Mouse (Mus musculus): ENCODE results near the gene Zc3h4.
"Not testable (repeated sequence)": the region's sequence is repeated elsewhere in the genome, so short reads cannot be mapped to it uniquely, and the experiment has no call there.

The Zc3h4 gene

DNA sequence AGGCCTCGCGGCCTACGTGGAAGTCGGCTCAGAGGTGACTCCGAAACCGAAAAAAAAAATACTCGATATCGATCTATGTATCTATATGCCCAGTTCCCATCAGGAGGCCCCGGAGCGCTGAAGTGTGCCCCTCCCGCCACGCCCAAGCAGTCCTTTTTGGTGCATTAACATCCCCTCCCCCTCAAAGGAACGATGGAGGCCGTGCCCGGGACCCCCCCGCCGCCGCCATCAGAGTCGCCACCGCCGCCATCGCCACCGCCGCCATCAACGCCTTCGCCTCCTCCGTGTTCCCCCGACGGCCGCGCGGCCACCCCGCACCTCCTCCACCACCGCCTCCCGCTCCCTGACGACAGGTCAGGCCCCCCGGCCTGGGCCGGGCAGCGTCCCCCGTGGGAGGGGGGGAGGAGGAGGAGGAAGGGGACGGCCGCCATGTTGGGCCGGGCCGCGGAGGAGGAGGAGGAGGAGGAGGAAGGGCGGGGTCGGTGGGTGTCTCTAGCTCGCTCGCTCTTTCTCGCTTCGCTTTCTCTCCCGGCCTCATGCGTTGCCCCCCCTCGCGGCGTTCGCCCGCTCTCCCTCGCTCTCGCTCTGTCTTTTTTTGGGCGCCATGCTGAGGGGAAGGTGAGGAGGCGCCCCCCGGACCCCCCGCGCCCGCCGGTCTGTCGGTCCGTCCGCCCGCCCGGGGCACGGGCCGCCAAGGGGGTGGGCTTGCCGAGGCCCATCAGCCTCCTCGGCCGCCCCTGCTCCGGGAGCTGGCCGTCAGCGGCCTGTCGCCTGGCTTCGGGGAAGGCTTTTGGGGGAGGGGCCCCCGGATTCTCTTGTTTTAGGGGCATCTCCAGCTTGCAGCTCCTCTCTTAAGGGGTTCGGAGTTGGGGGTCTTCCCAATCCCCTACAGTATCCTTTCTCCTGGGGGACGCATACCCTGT lies at the start of gene Zc3h4:
TSS of gene Zc3h4 (plus strand) at position 222 of the 923 bp plus-strand sequence.
- peak; percentile 91 for DNase-seq

DNA sequence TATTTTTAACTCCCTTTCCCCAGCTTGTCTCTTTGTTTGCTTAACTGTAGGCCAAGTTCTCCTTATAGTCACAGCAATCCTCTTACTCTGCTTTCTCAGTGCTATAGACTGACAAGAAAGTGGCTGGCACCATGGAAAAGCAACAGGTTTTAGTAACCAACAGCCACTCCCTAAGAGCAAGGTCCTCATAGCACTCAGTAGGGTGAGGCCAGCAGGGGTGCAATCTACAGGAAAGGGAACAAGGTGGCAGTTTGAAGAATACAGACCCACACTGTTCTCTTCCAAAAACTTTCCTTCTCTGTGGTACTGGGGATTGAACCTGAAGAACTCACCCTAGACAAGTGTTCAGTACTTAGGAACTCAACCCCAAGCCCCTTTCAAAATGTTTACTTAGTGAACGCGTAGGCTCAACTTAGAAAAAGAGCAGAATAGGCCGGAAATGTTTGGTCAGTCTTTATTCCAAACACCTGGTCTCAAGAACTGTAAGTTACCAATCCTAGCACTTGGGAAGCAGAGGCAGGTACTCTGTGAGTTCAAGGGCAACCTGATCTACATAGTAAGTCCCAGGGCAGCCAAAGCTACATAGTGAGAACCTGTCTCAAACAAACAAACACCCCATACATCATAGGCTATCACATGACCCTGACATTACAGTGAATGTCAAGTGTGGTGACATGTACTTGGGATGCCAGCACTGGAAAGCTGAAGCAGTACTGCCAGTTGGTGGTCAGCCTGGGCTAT lies 44.7 kb upstream of the Zc3h4 start:
- no peak for DNase-seq

DNA sequence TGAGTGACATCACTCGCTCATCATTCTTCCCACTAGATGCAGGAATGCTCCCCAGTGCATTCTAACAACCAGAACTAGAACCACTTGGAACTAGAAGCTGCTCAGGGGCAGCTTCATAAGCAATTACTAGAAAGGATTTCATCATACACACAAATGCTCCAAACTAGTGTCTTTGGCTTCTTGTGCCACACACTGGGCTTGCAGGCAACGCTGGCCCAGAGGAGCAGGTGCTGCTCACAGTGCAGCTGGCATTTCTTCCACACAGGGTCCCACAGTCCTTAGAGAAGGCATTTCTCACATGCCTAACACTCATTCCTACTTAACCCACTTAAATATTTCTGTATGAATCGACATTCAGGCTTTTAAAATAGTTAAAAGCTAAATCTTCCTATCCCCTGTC lies 43.1 kb upstream of the Zc3h4 start:
- DNase-seq = no peak

DNA sequence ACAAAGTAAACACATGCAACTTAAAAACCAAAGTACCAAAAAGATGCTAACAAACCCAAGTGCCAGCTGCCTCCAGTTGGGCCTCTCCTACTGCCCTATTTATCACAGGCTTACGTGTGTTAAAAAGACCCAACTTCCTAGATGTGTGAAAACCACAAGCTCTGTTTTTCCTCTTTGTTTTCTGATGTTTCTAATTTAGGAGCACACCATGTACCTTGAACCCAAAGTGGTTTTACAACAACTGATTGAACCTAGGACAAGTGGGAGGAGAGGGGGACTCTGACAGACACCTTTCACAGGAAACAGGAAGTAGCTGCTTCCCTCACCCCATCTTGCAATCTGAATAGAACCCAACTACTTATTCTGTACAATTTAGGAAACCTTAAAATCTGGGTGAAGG lies 36.4 kb upstream of the Zc3h4 start:
- DNase-seq = no peak

DNA sequence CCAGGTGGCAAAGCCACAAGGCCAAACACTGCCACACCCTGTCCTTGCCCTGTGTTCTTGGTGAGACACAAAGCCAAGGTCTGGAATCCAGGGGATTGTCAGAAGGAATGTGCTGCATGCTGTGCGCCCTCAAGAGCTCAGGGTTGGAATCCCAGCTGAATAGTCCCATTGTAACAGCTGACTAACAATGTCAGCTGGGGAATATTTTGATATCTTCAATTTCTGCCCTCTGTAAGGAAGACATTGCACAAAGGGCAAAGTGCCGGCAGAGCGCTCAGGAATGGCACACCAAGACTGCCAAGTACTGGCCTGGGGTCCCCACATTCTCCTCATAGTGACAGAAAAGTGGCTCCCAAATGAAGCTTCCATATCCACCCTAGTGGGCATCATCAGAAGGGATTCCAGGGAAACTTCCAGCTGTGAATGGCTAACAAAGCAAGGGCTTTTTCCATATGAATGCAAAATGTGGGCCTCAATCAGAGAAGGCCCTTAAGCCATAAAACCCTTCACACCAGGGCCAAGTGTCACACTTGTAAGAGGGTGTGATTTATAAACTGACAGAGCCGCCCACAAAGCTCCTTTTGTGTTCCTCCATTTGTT lies 35.7 kb upstream of the Zc3h4 start:
- DNase-seq = no peak

DNA sequence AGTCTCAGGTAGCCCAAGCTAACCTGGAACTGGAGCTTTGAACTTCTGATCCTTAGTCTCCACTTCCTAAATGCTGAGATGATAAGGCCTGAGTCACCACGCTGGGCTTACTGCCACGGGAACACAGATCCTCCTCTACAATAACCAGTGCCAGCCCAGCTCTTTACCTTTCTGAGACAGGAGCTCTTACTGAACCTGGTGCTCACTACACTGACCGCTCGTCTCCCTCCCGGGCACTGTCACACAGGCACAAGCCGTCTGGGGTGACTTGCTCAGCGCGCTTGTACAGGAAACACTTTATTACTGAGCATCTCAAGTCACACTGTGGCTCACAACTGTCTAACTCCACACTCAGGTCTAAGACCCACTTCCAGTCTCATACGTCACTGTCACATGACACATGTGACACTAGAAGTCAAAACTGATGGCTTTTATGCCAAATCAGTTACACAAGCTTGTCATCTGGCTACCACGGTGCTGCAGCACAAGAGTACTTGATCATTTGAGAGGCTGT lies 34.5 kb upstream of the Zc3h4 start:
- no peak for DNase-seq

DNA sequence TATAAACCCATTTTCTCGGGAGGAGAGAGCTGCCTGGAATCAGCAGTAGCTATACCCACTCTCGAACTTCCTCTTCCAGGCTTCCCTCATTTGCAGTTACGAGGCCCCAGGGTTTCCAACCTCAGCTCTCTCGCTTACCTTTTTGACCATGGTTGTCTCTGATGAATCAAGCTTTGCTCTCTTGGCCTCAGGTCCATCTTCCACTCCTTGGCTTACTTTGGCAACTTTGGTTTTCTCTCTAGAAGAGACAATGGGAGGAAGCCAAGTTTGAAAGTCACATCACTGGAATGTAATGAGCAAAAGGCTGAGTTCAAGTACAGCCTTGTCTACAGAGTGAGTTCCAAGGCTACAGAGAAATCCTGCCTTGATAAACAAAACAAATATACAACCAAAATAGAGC lies 34.0 kb upstream of the Zc3h4 start:
- DNase-seq = no peak

DNA sequence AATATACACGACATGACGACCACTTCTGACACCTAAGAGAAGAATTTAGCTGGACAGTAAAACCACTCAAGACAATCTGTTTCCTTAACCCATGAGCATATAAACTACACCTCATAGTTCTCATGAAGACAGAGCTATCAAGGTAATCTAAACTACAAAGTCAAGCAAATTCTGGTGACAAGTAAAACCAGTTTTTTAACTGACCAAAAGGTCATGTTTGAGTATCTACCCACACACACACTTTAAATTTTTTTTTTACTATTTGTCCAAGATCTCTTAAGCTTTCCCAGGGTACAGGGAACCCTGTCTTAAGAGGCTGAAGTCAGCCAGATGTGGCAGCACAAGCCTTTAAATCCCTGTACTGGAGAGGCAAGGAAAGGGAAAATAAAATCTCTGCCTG lies 31.9 kb upstream of the Zc3h4 start:
- DNase-seq = no peak

DNA sequence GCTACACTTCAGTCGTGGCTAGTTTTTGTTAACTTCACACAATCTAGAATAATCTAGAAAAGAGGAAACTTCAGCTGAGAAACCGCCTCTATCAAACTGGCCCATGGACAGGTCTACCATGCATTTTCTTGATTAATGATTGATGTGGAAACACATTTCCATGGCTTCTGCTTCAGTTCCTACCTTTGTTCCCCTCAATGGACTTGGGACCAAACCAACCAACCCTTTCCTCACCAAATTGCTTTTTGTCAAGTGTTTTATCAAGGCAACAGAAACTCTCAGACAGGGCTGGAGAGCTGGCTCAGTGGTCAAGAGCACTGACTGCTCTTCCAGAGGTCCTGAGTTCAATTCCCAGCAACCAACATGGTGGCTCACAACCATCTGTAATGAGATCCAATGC lies 30.1 kb upstream of the Zc3h4 start:
- DNase-seq = no peak

DNA sequence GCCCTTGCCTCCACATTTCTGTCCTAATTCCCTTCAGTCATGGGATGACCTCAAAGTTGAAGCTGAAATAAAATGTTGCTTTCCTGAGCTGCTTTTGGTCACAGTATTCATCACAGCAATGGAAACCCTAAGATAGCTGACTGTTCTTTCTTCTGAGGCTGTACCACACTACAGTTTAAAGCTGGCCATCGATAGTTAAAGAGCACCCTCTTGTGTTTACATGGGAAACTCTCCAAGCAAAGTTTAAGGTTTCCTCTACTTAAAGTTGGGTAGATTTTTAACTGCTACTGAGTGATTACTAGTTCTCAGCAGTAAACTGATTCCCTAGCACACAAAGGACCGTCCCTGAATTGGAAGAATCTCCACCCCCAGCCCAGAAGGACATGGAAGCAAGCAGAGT lies 27.0 kb upstream of the Zc3h4 start:
- DNase-seq = no peak

DNA sequence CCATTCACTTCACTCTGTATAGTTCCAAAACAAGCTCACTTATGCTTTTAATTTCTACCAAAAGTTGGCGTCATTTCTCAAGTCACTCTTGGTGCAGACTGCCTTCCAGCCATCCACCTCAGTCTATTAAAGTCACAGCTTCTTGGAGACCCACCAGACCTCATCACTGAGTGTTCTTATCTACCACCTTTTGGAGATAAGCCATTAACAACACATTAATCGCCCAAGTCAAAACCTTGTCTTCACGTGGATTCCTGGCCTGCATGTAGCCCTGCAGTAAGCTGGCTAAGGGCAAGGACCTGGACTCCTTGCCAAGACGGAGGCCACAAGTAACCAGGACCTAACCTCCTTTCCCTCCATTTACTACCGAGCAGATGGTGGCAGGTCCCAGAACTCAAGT lies 25.7 kb upstream of the Zc3h4 start:
- DNase-seq = no peak

DNA sequence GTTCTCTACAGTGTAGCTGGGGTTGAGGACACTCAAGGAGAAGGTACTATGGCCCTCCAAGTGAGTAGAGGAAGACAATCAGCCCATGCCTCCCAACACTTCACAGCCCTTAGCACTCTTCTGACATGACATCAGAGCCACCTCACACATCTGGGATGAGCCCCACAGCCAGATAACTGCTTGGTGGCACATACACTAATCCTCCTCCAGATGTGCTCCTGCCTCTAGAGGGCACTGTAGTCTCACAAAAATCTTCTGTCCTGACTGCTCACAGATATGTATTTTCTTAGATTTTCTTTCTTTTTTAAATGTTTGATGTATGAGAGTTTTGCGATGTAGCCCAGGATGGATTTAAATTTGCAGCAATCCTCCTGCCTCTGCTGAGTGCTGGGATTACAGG lies 24.2 kb upstream of the Zc3h4 start:
- no peak for DNase-seq

DNA sequence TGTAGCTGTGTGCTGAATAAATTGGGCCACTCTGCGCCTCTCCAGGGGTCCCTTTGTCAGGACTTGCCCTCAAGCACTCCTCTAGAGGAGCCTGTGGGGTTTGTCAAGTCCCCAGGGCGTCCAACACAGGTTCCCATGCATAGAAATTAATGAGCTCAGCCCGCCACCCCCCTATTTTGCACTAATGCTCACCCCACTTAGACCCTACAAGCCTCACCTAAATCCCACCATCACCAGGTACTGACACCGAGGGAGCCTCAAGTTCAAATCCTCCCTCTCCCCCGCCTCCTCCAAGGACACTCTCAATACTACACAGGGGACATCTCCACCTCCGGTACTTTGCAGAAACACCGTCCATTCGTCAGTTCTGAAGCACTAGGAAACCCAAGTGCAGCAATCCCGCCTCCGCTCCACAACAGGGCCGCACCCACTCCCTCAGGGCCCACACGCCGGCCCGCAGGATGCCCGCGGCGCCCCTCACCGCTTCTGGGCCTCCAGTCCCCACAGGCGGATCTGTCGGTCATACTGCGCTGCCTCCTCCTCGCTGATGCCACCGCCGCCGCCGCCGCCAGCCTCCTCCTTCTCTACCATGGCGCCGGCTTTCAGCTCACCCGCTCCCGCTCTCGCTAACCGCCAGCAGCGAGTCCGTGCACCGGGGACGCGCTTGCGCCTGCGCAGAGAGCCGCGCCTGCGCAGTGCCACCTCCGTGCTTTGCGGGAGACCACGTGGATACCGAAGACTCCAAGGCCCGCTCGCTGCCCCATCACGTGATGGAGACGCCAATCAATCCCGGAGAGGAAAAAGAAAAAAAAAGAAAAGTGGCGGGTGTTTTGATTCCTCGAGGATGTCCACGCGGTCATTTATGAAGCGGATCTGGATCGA lies 13.3 kb upstream of the Zc3h4 start, which contains the start of gene Sae1:
TSS of gene Sae1 (minus strand) at position 647 of the 882 bp plus-strand sequence.
- peak; percentile 99 for DNase-seq

DNA sequence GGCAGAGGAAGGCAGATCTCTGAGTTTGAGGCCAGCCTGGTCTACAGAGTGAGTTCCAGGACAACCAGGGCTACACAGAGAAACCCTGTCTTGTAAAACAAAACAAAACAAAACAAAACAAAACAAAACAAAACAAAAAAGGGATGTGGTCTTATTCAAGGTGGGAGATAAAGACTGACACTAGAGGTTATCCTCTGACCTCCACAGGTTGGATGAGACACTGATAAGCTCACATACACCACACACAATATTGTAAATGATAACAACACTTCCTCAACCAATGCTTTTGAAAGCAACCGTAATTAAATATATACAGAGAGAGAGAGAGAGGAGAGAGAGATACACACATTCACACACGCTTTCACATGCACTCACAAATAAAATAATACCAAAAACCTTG lies 10.8 kb upstream of the Zc3h4 start:
- not testable (repeated sequence) for DNase-seq

DNA sequence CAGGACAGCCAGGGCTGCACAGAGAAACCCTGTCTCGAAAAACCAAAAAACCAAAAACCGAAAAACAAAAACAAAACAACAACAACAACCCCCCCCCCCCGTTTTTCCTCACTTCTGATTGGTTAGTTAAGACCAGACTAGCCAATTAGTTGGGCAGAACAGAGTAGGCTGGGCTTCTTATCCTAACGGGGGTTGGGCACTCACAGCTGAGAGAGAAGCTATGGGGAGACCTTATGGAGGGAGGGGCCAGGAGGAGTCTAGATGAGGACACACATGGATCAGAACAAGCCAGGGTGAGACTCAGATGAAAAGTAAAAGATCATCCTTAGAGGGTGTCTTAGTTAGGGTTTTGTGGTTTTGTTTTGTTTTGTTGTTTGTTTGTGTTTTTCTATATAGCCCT lies 7.8 kb upstream of the Zc3h4 start:
- no peak for DNase-seq

DNA sequence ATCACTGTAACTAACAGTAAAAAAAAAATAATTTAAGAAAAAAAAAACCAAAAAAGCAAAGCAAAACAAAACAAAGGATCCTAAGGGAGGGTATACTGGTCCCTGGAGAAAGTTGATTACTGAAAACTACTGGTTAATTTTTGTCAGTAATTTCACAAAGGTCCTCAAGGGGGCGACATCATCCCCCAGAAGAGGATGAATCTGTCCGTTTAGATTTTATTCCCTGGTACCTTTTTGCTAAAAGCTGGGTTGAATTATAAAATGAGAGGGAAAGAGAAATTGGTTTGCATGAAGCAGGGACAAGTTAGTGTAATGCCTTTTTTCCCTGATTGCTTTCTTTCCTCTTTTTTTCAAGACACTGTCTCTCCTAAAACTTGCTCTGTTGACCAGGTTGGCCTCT lies 4.8 kb upstream of the Zc3h4 start:
- DNase-seq = no peak

DNA sequence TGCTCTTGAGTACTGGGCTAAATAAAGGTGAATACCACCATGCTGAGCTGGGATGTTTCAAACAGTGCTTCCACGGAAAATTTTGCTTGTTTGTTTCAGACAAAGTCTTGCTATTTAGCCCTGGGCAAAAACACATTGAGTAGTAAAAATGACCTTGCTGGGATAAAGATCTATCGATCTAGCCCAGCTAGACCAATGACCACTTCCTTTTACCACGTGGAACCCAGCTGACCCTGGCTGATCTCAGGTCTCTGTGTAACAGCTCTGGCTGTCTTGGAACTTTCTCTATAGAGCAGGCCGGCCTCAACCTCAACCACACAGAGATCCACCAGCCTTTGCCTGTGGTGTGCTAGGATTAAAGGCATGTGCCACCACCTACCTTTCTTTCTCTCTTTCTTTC lies 3.2 kb upstream of the Zc3h4 start:
- no peak for DNase-seq

DNA sequence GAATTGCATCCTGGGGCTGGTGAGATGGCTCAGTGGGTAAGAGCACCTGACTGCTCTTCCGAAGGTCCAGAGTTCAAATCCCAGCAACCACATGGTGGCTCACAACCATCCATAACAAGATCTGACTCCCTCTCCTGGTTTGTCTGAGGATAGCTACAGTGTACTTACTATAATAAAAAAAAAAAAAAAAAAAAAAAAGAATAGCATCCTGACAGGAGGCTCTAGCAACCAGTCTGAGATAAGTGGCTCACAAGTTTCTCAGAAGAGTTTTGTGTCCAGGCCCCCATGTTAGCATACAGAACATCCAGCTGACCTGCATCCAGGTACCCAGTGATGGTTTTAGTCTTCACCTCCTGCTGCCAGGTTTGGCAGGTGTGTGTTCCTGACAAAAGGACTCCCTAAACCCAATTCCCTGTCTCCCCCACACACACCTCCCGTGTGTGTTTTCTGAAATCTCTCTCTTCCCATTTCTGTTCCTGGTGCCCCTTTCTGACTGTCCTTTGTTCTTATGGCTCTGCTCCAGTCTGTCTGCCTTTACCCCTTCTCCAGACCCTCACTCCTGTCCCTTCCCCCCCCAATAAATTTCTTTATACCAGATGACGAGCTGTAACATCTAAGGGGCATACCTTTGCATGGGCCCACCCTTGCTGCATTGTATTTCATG lies 2.2 kb upstream of the Zc3h4 start:
- peak; percentile 72 for DNase-seq

DNA sequence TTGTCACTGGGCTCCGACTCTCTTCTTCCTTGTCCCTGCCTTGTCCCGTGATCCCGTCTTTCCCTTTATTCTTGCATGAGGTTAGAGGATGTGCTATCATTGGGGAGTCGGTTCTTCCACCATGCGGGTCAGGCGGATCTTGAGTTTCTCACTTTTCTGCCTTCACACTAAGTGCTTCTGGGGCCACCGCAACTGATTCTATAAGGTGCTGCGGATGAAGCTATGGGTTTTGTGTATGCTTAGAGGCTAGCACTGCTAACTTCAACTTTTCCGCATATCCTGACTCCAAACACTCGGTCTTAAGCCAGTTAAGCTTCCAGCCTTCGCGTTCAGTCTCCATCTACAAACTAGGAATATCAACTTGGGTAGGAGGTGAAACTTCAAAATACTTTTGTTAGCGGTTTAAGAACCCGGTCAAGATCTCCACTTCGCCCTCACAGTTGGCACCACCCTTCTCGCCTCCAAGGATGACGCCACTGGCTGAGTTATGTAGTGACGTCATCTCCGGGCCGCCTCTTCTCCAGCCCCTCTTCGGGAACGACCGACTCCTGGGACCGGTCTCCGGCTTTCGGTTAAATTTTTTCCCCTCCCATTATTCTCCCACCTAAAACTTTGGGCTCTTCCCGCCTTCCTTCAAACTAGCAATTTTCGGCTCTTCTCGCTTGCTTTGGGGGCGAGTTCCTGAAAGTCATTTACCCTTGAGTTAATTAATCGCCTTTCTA lies 1.5 kb upstream of the Zc3h4 start:
- DNase-seq = peak; percentile 95

DNA sequence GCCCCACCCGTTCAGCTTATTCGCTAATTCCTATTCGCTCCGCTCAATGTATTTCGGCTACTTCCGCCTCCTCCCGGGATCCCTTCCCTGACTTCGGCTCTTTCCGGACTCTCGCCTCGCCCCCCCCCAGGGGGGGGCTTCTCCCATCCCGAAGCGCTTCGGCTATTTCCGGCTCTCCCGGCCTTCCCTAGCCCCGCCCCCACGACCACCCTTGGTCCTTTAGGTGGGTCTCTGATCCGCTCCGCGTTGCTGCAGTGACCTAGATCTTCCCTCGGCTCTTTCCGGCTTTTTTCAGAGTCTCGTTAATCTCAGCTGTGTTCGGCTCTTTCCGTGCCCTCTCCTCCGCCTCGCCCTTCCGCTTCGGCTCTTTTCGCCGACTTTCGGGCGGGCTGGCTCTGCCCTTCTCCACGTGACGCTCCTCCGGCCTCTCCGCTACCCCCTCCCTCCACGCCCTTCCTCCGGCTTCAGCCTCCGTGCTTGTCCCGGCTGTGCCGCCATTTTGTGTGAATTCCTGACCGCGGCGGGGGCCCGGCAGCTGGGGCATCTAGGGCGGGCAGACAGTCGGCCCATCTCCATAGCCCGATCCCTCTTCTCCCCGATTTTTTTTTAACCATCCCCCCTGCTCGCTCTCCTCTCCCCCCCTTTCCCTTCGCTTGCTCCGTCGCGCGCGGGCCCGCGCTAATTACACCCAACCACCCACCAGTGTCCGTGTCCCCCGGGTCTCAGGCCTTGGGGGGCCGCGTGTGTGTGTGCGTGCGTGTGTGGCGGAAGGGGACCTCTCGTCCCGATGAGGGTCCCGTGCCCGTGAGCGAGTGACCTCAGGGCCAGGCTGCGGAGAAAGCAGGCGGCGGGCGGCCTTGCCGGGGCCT lies 656 bp upstream of the Zc3h4 start:
- peak; percentile 99 for DNase-seq
